Mouse (Mus musculus) retina, adult 2 months (tissue): Measurements from ENCODE around the gene Mrps10.
"Not testable (repeated sequence)": the region's sequence is repeated elsewhere in the genome, so short reads cannot be mapped to it uniquely, and the experiment has no call there.

ENCODE experiments used
- DNase-seq: peaks from one replicate; pipeline ENCODE4 v3.0.0-alpha.2; 2012; ENCODE audit warnings: low read depth, low spot score

Mrps10 gene

GRCm38 (mm10) chr17:47381917-47382316 lies 13.2 kb downstream of the Mrps10 start:
- DNase-seq = peak; percentile 82

- no peak for DNase-seq
These were observed 14.6 kb downstream of the Mrps10 start for GRCm38 (mm10) chr17:47383266-47383665.

GRCm38 (mm10) chr17:47384064-47384463 lies 15.4 kb downstream of the Mrps10 start:
- DNase-seq = no peak

- peak; percentile 91 for DNase-seq
These were observed 16.5 kb downstream of the Mrps10 start, which contains the start of gene Guca1b for GRCm38 (mm10) chr17:47385145-47385544. Gene Guca1b, plus strand, starts transcription at chr17:47385393.

- DNase-seq = no peak
These were observed 18.0 kb downstream of the Mrps10 start for GRCm38 (mm10) chr17:47386649-47387048.

GRCm38 (mm10) chr17:47394223-47394869 lies 25.7 kb downstream of the Mrps10 start:
- no peak for DNase-seq

GRCm38 (mm10) chr17:47395376-47395913 lies 26.8 kb downstream of the Mrps10 start:
- no peak for DNase-seq

- peak; percentile 91 for DNase-seq
These were observed 30.4 kb downstream of the Mrps10 start for GRCm38 (mm10) chr17:47399091-47399490.

GRCm38 (mm10) chr17:47400451-47400850 lies 31.8 kb downstream of the Mrps10 start, which contains the start of gene Guca1a:
Gene Guca1a, minus strand, starts transcription at chr17:47400584.
- DNase-seq = peak; percentile 90

- DNase-seq = no peak
These were observed 39.2 kb downstream of the Mrps10 start for GRCm38 (mm10) chr17:47407717-47408557.

- no peak for DNase-seq
These were observed 39.8 kb downstream of the Mrps10 start for GRCm38 (mm10) chr17:47408558-47408898.

- not testable (repeated sequence) for DNase-seq
These were observed 41.5 kb downstream of the Mrps10 start for GRCm38 (mm10) chr17:47409897-47410861.

- DNase-seq = no peak
These were observed 51.5 kb downstream of the Mrps10 start for GRCm38 (mm10) chr17:47420195-47420594.

GRCm38 (mm10) chr17:47421566-47421965 lies 52.9 kb downstream of the Mrps10 start:
- DNase-seq = no peak

- not testable (repeated sequence) for DNase-seq
These were observed 53.9 kb downstream of the Mrps10 start for GRCm38 (mm10) chr17:47422616-47423015.

- DNase-seq = no peak
These were observed 55.5 kb downstream of the Mrps10 start for GRCm38 (mm10) chr17:47424186-47424585.

GRCm38 (mm10) chr17:47427316-47427715 lies 58.6 kb downstream of the Mrps10 start:
- DNase-seq = peak; percentile 16

- peak; percentile 67 for DNase-seq
These were observed 60.2 kb downstream of the Mrps10 start for GRCm38 (mm10) chr17:47428831-47429304.

- peak; percentile 13 for DNase-seq
These were observed 62.1 kb downstream of the Mrps10 start for GRCm38 (mm10) chr17:47430815-47431214.
